Mouse (Mus musculus) kidney, adult 2 months (tissue): ENCODE measurements at regions not wholly inside any gene's neighbourhood (a gene's known extent, or its start where the extent isn't known, plus 50 kb on each side); places are given as distances from the start of the nearest gene placed in this dataset.

Experiments
- CTCF ChIP-seq: fragments of 200-500 bp; conservative IDR thresholded peaks from 2 replicates; pipeline ENCODE4 v1.5.1; 2011; ENCODE audit warnings: low read depth, mild to moderate bottlenecking, control low read depth, low read length, moderate library complexity, mixed read lengths; ENCODE audit not compliant: insufficient read depth, insufficient read length
- POLR2A ChIP-seq: fragments of 200-500 bp; IDR thresholded peaks from one replicate; pipeline ENCODE4 v1.6.1; 2011; ENCODE audit warnings: low read depth, low read length, control low read depth

DNA sequence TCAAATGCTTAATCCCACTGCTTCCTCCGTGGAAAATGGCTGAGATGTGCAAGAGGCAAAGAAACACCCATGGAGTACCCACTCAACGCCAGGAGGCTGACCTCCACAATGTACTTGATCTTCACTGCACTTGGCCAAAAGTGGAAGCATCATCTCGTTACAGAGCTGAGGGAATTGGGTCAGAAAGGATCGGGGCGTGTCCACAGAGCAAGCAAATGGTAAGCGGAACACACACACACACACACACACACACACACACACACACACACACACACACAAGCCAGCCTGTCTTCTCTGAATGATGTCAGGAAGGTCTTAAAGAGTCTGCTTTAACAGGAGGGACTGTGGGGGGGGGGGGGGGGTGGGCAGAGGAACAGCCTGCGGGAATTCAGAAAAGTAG, 375.7 kb downstream of the Rps24 start:
- TF ChIP-seq POLR2A: no peak
- no peak for TF ChIP-seq CTCF
